Mouse (Mus musculus) T-helper 1 cell (primary cell): ENCODE measurements around the gene Nudt15.

Experiments used
- in situ Hi-C: fragments of 300-600 bp; cut with MboI, MseI; formaldehyde crosslinking; loops from one replicate; pipeline ENCODE4 v1.15.1; 2025; ENCODE audit warnings: high pct_unique_total_duplicates

Nudt15 gene

DNA sequence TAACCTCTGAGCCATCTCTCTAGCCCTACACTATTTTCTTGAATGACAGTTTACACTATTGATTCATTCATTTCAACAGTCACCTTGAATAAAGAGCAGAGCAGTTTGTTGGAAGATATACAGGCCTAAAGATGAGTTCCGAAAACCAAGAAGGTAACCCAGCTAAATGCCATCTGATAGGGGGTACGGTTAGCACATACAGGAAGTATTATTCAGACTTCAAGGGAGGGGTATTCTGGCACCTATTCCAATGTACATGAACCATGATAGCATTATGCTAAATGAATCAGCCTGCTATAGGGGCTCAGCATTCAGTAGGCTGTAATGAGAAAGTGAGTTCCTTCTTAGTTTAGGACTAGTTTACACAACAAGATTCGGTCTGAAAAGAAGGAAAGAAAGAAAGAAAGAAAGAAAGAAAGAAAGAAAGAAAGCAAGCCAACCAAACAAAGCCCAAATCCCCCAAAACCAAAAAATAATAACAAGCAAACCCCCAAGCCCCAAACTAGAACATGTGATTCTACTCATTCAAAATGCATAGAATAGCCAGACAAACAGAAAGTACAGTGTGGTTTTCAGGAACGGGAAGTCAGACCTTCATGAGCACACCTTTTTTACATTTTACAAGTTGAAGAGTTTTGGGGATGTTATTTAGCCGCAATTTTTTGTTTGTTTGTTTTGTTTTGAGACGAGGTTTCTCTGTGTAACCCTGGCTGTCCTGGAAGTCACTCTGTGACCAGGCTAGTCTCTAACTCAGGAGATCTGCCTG, 39.2 kb downstream of the Nudt15 start:
- in situ Hi-C loops: no loop called here

DNA sequence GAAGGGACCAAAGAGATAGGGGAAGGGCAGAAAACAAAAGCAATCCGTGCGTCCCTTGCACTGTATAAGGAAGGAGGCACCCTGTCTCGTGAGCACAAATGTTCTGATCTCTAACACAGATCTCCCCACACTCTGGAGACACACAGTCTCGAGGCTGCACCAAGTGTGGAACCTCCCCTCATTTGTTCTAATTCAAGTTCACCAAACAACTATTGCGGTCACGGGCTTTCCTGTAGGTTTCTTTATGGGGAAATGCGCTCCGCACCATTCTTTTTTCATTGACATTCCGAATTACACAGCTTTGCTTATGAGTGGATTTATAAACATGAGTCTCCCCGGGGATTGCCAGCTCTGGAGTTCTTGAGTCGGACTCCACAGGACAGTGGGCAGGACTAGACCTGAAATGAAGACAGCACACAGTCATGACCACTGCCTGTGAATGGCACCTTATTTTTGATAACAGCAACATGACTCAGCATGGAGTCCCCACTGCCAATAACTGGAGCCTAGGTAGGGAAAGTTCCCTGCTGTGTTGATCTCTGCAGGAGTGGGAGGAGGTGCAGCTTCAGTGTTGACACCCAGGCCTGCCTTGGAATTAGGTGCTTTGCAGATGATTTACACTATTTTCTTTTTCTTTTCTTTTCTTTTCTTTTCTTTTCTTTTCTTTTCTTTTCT, 40.2 kb downstream of the Nudt15 start:
- in situ Hi-C loops: no loop called here

DNA sequence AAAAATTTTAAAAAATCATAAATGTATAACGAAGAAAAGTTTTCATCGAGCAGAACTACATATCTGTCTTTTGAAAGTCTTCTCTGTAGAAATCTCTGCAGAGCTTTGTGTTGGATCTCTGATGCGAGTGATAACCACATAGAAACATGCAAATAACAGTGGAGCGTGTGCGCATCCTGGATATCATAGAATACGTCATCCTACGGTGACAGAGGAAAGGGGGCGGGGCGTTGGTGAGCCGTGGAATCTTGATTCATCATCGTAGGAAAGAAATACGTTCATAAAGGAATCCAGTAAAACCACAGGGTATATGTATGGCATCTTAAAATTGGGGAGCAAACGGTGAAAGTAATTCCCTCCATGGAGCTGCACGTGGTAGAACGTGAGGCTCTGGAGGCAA, 40.8 kb downstream of the Nudt15 start:
- in situ Hi-C loops: no loop called here

DNA sequence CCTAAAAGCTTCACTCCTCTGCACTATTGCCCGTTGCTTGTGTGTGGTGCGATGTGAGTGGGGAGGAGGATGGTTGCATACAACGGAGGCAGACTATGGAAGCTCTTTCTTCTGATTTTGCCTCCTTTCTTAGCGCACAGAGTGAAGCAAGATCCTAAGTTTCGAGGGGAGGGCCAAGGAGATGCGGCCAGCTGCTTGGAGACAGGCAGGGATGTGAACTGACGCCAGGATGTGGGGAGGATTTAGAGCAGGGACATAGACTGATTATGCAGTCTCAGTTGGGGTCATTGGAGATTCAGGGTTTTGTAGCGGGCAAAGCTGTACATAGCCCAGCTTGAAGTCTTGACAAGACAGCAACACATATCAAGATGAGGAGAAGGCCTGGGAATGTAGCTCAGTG, 41.8 kb downstream of the Nudt15 start:
- in situ Hi-C loops: no loop called here

DNA sequence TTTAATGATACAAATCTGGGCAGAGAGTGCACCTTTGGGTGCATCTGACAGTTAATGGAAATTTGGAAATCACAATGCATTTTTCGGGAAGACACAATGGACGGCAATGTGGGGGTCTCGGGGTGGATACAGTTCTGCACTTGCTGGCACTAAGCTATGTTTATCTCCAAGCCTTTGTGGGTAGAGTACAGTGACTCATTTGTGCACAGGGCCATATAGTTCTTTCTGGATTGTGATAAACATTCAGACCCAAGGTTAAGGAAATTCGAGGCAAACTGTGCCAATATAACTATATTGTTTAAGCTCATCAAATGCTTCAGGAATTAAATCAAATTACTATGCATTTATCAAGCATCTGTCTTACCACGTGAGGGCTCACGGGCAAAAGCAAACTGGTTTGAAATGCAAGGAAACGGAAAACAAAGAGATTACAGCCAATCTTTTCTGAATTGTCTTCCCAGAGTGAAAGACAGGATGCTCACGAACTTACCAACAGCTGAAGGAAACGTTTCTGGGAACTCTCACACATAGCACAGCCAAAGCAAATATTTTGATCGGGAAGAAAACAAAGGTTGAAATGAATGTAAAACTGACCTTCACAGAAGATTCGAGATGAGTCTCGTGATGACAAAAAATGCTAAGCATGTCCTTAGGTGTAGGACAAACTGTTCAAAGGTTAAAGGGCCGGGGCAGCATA, 44.7 kb downstream of the Nudt15 start:
- in situ Hi-C loops: no loop called here

DNA sequence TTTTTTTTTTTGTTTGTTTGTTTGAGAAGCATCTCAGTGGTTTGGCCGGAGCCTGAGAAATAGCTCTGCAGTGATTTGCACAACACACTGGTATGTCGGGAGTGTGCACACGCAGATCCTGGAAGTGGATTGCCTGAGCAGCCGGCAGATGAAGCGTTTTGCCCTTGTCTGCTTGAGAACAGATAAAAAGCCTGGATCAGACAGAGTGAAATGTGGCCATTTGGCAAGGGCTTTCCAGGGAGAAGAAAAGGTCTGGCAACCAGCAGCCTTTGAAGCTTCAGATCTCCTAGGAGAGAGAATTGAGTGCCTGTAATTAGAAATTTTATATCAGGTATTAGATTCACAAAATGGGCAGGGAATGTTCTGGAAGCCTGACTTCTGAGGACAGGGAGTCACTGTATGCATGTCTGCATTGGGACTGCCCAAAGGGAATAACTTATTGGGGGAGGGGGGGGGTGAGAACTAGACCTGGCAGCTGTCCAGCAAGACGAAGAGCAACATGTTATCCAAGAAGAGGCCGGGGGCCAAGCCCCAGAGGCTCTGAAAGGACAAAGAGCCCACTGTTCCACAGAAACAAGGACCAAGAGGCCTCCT, 45.4 kb downstream of the Nudt15 start:
- in situ Hi-C loops: no loop called here

DNA sequence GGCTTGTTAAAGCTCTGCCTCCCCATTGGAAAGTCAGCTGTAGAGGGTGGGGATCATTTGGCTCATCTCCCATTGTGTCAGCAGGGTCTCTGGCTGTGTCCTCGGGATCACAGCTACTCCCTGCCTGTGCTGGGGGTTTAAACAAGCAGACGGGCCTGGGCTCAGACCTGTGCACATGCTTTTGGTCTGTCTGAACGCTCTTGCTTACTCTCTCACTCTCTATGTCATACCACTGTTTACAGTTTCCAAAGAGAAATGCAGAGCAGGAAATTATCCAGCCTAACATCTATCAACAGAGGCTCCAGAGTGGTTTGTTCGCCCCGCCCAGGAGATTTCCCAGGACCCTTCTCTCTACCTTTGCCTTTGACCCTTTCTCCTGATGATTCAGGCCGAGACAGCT, 46.3 kb downstream of the Nudt15 start:
- in situ Hi-C loops: no loop called here

DNA sequence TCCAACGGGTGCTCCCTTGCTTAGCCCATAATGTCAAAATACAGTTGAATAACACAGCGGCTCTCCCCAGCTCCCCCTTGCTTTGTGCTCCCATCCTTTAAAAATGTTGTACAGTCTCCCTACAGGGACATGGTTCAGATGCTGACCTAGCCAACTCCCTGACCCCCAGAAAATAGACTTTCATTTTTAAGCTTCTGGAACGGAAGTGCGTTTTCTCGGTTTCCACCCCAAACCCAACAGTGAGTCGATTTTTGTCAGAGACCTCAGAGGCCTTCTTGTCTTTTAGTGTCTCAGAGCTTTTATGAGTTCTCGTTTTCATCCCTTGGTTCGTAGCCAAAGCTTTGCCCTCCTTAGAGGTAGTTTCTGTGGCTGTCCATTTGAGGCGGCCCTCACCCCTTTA, 46.8 kb downstream of the Nudt15 start:
- in situ Hi-C loops: no loop called here

DNA sequence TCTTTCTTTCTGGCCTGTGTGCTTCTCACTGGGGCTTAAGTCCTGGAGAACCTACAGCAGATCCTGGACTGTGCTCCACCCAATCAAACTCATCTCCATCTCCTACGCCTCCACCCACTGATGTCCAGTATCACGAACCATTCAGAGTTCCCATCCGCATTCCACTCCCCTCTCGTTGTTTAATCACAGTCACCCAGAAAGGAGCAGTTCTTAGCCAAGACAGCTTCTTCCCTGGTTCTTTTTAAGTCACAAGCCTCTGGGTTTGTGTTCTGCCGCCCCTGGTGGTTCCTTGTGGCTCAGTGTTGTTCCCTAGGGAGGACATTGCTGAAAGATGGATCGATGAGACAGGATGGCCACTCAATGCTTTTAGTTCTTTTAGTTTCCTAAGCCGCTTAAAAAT, 52.3 kb downstream of the Nudt15 start:
- in situ Hi-C loops: no loop called here

DNA sequence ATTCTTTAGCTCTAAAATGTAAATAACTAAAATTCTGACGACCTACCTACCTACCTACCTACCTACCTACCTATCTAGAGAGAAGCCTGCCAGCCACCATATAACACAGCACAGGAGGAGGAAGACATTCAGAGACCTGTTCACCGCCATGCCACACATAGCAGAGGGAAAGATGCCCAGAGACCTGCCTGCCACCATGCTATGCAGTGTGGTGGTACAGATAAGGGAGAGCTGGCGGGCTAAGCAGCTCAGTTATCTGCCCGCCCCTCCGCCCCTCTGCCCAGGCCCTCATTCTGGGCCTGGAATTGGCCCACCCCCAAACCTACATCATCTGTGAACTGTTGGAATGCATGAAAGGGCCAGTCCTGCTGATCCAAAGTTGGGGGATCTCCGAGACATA, 53.9 kb downstream of the Nudt15 start:
- in situ Hi-C loops: no loop called here

DNA sequence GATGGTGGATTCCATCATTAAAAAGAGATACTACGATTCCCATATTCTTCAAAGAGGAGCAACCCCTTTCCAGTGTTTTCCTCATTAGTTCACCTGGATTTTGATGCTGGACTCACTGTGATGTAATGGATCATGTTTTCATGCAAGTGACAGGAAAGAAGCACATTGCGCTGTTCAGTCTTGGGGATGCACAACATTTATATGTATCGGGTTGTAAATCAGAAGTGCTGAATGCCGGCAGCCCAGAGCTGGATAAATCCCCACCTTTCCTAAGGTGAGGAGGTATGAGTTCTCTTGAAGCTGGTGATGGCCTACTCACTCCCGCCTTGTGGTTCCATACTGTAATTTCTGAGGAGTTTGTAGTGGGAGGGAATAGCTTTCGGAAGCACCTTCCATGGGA, 54.7 kb downstream of the Nudt15 start:
- in situ Hi-C loops: no loop called here

DNA sequence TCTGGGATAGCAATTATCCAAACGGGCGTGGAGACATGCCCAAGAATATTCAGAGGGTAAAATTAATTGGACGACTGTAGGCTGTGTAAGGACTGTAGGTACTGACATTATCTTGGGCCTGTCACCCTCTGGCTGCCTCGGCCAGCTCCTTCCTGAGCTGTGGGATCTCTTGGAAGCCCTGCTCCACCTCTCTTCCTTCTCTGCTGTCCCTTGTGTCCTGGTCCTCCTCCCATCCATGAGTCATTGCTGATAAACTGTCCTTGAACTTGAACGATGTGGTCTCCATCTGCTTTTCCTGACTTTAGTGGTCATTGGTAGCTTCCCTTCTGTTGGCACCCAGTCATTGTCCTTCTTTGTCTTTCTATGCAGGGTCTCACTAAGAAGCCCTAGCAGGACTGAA, 61.4 kb downstream of the Nudt15 start:
- in situ Hi-C loops: no loop called here

DNA sequence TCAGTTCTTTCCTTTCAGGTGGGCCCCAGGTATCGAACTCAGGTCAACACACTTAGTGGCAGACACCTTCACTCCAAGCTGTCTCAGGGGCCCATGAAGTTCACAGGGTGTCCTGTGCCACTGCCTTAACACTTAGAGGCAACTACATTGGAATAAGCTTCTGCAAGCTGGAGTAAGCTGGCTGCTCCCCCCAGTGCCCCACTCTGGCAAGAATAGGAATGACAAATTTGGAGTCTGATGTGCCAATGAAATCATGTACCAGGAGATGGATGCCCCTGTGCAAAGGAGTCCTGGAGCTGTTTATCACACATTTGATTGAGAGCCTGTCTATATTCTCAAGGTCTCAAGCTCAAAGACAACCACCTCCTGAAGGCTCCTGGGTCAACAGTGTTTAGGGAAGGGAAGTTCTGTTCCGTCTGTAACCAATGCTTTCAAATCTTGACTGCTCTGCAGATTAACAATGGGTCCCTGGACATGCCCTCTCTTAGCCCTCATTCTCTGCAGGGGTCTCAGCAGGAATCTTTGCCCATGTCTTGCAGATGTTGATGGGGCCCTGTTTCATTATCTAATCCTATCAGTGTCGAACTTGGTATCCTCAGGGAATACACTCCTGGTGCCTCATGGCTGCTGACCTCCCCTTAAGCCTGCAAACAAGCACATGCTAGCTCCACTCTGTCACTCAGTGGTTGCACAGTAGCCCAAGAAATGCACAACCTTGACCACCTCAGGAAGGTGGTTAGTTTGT, 63.5 kb downstream of the Nudt15 start:
- in situ Hi-C loops: no loop called here

DNA sequence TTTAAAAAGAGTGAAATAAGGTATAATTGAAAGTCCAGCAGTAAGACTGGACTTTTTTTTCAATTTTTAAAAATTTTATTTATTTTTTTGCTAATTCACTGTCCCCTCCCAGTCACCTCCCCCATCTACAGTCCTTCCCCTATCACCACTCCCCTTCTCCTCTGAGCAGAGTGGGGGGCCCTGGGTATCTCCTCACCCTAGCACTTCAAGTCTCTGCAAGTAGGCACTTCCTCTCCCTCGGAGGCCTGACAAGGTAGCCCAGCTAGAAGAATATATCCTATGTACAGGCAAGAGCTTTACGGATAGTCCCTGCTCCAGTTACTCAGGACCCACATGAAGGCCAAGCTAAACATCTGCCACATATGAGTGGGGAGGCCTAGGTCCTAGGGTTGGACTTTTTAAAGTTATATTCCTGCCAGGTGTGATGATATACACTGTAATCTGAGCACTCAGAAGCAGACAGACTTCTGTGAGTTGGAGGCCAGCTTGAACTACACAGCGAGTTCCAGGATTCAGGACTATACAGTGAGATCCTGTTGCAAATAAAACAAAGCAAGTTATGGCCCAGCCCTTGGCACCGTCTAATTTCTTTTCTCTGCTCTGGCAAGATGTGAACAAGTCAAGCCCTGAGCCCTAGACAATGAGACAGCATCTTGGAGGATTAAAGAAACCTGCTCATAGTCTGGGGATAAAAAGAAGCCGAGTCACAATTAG, 64.4 kb downstream of the Nudt15 start:
- in situ Hi-C loops: no loop called here

DNA sequence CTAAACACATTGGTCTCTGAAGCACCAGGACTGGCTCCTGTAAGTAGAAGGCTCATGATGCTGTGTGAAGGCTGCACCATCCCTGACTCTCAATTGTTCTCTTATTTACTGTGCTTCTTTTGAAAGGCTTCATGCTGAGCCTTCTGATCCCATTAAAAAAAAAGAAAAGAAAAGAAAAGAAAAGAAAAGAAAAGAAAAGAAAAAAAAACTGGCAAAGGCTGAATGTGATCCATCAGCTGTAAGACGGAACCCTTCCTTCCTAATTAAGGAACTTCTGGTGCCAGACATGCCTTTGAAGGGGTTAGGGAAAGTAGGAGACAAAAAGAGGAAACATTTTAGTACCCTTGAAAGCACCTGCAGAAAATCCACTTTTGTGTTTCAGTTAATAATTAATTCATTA, 68.3 kb downstream of the Nudt15 start:
- in situ Hi-C loops: no loop called here

DNA sequence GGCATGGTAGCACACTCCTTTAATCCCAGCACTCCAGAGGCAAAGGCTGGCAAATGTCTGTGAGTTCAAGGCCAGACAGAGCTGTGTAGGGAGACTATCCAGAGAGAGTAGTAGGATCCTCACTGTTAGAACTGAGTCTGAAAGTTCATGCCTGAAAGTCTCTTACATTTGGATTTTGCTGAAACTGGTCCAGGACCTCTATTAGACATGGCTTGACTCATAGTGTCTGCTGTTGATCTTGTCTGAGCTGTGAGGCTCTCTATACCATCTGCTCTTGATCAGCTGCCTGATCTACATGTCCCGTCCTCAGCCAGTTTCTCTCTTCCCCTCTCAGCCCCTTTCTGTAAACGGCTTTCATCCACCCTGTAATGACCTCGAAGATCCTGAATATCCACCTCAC, 69.7 kb downstream of the Nudt15 start:
- in situ Hi-C loops: no loop called here

DNA sequence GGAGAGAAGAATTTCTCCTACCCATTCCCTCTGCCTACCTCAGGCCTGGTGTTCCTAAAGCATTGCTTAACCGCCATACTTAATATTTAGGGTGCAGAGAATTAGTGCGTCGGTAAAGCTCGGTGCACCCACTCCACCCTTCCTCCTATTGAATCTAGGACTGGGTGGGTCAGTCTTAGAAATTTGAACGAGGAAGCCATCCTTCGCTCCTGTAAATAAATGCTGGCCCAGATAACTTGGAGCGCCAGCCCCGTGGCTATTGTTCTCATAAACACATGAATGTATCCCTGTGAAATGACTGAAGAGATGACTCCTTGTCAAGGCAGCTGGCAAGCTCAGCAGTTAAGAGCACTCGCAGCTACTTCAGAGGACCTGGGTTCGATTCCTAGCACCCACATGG, 71.0 kb downstream of the Nudt15 start:
- in situ Hi-C loops: no loop called here

DNA sequence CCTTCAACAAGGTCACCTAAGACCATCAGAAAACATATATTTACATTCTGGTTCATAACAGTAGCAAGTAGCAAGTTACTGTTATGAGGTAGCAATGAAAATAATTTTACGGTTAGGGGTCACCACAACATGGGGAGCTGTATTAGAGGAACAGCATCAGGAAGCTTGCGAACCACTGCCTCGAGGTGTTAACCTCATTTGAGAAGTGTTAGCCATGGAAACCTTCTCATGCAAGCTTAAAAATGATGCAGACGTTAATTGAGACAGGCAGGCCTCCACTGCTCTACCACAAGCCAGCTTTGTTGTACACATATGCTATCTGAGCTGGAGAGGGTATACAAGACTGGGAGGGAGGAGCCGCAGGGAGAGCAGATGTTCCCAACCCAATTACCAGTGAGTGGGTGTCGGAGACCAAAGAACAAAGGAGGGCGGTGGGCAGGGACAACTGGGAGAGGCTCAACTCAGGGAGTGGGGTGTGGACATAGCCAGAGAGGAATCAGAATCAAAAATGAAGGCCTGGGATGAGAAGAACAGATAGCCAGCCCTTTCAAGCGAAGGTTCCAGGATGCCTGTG, 71.6 kb downstream of the Nudt15 start:
- in situ Hi-C loops: no loop called here

DNA sequence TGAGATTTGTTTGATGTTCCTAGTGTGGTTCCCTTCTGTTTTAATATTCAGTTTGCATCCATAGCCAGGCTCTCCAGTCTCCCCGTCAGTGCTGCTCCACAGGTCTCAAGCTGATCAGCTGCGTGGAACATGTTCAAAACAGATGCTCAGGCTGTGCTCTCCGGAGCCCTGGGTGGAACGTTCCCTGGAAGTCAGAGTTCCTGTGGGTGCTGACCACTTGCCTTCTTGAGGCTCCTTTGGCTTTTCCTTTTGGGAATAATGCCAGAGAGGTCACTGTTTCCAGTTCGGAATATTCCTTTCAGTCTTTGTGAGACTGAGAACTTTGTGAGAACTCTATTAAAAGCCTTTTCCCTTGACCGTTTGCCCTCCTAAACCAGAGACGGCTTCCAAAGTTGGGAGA, 72.5 kb downstream of the Nudt15 start:
- in situ Hi-C loops: no loop called here

DNA sequence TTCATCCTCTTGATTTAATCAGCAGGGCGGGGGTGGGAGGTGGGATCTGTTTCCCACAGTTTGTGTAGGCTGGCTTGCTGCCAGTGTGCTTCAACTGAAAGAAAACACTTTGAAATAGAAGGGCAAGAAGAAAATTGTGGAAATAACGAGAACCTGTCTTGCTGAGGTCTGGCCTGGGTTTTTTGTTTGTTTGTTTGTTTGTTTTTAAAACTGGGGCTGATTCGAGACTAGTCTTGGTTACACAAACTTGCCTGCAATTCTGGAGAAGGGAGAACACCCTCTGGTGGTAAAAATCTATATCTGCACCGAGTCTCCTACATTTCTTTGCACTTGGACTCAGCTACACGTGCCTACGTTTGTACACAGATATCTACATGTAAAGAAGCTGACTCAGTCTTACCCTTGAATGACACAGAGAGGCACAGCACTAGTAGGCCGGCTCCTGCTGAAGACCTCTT, 73.4 kb downstream of the Nudt15 start:
- in situ Hi-C loops: no loop called here
